Mouse (Mus musculus) cortical plate, adult 2 months (tissue): Measurements from ENCODE around the gene Ttc38.

Experiments used
- CTCF ChIP-seq: fragments of 200-500 bp; IDR thresholded peaks from 2 replicates; pipeline ENCODE4 v1.5.1; 2011; ENCODE audit warnings: mild to moderate bottlenecking, control low read depth, low read length; ENCODE audit not compliant: insufficient read depth; ENCODE audit errors: extremely low read depth
- POLR2A ChIP-seq: fragments of 200-500 bp; IDR thresholded peaks from 2 replicates; pipeline ENCODE4 v1.6.1; 2011; ENCODE audit warnings: mild to moderate bottlenecking, low read length, control low read depth; ENCODE audit not compliant: insufficient read depth; ENCODE audit errors: extremely low read depth

GRCm38 (mm10) chr15:85859490-85860031 lies 27.5 kb downstream of the Ttc38 start, which contains the start of gene Gtse1:
- TF ChIP-seq CTCF, result no peak
- TF ChIP-seq POLR2A, result peak; percentile 99
